In the genomic region with DNA sequence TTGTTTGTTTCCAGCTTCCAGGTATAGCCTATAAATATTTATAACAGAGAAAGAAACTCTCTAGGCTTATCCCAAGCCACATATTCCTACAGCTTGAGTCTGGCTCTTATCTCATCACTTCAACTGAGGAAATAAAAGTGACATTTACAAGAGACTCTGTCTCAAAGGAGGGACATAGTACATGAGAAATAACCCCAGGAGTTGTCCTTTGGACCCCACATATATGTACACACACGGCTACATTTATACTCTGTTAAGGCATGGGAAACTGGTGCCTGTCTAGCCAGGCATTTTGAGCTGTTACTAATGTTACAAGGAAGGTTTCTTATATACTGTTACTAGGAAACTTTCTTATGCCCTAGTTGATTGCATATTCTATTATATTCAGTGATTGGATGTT, we compare ENCODE assay signal across 16 mouse cellular contexts.
"Had no signal": no experiment of that assay in that cellular context is flagged by ENCODE, and none has a peak within 500 bp of the region (broad histone marks: within the 10 kb centered on the region; RNA-seq: fewer than 3 reads in every experiment).

No protein-coding gene starts in this region.

- H3K9me3 ChIP-seq: liver, embryonic 13.5 days; liver, embryonic 15.5 days; megakaryocyte, embryonic 14.5 days; midbrain, embryonic 13.5 days; midbrain, embryonic 15.5 days; neural tube, embryonic 12.5 days had no signal

- DNase-seq: liver, embryonic 13.5 days; liver, postnatal 0 days; lung, adult 2 months; lung, postnatal 14 days; right cerebral cortex, postnatal 14 days; thymus, adult 18-20 months; thymus, postnatal 14 days; thymus, postnatal 36 days had no signal

- H3K4me2 ChIP-seq: liver, embryonic 11.5 days; liver, embryonic 13.5 days; liver, embryonic 15.5 days; midbrain, embryonic 11.5 days; midbrain, embryonic 13.5 days; midbrain, embryonic 15.5 days; neural tube, embryonic 12.5 days had no signal

- H3K4me1 ChIP-seq: liver, embryonic 13.5 days; liver, embryonic 15.5 days; midbrain, embryonic 13.5 days; midbrain, embryonic 15.5 days; neural tube, embryonic 12.5 days had no signal

- H3K27ac ChIP-seq: liver, embryonic 13.5 days; liver, embryonic 15.5 days; macrophage; midbrain, embryonic 13.5 days; midbrain, embryonic 15.5 days; neural tube, embryonic 12.5 days had no signal

- H3K4me3 ChIP-seq: liver, embryonic 13.5 days; liver, embryonic 15.5 days; megakaryocyte, embryonic 14.5 days; midbrain, embryonic 13.5 days; midbrain, embryonic 15.5 days; neural tube, embryonic 12.5 days had no signal

- H3K9ac ChIP-seq: liver, embryonic 13.5 days; liver, embryonic 15.5 days; liver, postnatal 0 days; midbrain, embryonic 13.5 days; midbrain, embryonic 15.5 days; neural tube, embryonic 12.5 days had no signal

- H3K27me3 ChIP-seq: liver, embryonic 13.5 days; liver, embryonic 15.5 days; megakaryocyte, embryonic 14.5 days; midbrain, embryonic 13.5 days; midbrain, embryonic 15.5 days; neural tube, embryonic 12.5 days had no signal

- ATAC-seq: liver, postnatal 0 days; midbrain, embryonic 13.5 days; midbrain, embryonic 15.5 days had no signal

- H3K36me3 ChIP-seq: liver, embryonic 13.5 days; liver, embryonic 15.5 days; midbrain, embryonic 13.5 days; midbrain, embryonic 15.5 days; neural tube, embryonic 12.5 days had no signal
